Mouse (Mus musculus) urinary bladder, postnatal 10 days (tissue): ENCODE results near the gene Atp5mpl.

Experiments used
- DNase-seq: peaks from one replicate; pipeline ENCODE4 v3.0.0; 2022; ENCODE audit warnings: low spot score

Atp5mpl gene

DNA sequence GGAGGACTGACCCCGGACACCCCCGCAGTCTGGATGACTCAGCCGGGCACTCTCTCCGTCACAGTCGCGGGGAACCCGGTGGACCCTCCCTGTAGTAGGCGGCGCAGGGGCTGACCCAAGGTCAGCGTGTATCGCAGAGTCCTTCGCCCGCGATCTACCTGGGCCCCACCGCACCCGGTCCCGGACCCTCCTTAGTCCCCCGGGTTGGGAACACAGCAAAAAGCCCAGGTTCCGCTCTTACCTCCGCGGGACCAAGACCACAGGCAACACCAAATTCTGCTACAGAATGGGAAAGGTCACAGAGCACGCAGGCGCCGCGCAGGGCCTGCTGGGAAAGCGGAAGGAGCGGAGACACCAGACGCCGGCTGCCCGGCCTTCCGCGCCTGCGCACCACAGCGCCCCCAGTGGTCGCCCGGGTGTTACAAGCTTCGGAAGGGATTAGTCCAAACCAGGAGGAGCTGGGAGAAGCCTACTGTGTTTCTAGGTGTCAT lies at the start of gene Atp5mpl:
Atp5mpl (minus strand) TSS at position 295 of the 491 bp plus-strand sequence.
- peak; percentile 97 for DNase-seq

DNA sequence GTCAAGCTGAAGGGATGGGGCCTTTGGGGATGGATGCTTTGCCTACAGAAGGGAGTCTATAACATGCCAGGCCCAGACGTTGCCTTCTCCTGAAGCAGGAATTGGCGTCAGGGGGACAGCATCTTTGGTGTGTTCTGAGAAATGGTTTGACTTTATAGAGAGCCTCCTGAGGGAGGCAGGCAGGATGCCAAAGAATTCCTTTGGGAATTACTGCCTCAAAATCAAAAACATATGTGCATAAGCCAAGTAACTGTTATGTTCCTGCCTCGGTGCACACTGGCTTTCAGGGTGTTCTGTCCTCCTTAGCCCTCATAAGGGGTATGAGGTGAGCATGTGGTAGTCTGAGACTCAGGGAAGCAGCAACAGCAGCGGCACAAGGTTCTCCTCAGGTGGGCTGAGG lies 49.6 kb upstream of the Atp5mpl start:
- no peak for DNase-seq

DNA sequence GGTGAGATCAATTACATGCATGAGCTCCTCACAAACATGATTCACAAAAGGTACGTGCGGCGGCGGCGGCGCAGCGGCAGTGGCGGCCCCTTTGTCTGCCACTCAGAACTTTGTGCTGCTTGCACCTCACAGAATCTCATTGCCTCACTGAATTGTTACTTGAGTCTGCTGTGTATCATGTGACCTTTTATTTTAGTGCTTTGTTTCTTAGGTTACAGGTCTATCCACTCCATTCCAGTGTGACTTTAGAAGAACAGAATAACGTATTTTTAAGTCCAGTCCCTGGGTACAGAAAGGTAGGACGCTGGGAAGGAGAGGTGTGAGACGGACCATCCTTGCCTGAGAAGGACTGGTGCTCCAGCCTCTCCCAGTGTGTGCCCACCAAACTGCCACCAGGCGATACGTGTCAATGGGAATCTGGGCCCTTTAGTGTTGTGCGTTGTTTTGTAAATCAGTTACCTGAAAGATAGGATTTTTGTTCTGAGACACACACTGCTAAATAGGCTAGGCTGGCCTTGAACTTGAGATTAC lies 46.6 kb upstream of the Atp5mpl start:
- DNase-seq: no peak

DNA sequence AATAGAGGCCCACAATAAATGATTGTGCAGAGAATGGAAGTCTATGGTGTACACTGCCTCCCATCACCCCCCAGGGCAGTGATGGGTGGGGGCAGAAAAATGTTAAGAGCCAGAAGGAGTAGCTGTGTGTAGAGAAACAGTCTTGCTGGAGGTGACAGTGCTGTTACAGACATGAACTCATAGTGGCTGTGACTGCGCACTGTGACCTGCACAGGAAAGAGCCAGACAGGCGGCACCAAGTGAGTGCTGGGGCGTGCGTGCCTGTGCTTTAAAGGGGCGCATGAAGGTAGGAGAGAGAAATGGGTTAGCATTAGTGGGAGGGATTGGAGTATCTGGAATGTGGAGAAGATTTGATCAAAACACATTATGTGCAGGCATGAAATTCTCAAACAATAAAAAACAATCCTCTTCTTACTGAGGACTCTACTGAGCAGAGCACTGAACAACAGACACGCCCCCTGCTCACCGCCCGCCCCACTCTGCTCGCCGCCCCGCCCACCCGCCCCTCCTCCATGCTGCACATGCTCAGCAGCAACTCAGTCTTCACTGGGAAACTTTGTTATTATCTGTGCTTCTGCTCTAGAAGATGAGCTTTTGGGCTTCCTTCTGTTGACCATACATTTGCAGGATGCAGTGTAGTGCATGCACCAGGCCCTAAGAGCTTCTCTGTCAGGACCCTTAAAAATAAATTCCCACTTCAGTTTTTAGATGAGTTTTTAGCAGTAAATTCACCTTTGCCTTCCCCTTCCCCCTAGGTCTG lies 45.9 kb upstream of the Atp5mpl start:
- no peak for DNase-seq

DNA sequence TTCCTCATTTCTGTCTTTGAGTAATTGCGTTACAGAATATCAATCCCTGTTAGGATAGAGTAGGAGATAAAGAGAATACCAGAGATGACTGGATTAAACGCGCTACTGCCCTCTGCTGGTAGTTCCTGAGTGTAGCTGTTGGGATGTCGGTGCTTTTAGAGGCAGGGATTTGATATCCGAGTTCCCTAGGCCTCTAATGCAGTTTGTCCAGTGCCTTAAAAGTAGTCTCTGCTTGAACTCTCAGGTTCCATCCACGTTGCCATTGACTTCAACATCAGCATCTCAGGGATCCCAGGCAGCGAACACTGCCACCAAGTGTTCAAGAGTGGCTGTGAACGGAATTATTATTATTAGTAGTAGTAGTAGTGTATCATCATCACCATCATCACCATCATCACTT lies 34.4 kb upstream of the Atp5mpl start:
- DNase-seq: no peak

DNA sequence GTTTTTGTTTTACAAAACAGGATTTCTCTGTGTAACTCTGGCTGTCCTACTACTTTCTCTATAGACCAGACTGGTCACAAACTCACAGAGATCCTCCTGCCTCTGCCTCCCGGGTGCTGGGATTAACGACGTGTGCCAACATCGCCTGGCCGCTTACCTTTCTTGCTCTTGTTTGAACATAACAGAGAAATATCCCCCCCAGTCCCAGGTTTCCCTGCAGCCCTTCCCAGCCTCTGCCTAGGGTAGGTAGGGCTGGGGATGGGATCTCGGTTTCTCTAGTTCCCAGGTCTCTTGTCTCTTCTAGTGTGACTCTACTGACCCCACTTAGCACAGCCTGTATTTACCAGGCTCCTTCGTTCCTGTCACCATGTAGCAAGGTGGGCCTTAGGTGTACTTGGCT lies 33.0 kb upstream of the Atp5mpl start:
- no peak for DNase-seq

DNA sequence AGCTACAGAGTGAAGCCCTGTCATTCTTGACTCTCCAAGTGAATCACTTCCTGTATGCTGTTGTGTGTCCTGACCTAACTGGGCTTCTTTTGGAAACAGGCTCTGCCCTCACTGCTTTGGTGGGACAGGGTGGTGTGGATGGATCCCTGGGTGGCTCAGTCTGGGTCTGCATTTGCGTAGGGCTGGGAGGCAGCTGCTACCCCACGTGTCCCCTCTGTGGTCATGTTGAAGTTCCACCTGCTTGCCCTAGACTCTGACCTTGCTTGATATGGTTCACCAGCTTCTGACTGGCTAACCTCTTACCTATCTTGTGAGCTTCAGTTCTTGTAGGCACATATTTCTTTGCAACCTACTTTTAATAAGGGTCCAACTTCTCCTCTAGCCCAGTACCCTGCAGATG lies 28.4 kb upstream of the Atp5mpl start:
- DNase-seq: no peak

DNA sequence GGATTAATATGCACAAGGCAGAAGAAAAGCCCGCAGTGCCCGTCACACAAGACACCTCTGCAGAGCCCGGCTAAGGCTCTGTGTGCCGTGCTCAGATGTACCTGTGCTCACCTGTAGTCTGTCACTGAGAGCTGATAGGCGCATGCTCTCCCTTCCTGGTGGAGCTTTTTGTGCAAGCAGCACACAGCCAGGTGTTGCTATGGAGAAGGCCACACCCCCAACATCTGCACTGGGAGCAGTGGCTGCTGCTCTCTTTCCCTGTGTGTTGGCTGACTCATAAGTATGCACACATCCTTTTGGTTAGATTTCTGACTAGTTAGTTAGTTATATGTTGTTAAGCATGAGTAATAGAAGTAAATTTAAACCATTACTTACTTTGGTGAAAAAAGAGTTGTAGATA lies 25.8 kb upstream of the Atp5mpl start:
- DNase-seq: no peak

DNA sequence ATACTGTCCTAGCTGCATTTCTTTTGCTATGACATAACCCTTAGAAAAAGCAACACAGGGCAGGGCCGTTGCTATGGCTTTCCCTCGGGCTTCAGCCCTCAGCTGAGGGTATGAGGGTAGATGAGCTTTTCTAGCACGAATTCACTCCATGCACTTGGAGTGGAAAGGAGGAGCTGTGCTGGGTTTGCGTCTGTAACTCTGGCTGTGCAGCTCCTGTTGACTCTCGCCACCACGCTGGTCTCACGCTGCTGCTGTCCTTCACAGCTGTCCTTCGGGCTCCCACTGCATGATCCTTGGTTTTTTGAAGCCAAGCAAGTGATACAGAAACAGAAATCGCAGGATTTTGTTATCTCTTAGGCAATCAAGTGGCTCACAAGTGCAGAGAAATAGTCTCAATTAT lies 20.0 kb upstream of the Atp5mpl start:
- DNase-seq: no peak

DNA sequence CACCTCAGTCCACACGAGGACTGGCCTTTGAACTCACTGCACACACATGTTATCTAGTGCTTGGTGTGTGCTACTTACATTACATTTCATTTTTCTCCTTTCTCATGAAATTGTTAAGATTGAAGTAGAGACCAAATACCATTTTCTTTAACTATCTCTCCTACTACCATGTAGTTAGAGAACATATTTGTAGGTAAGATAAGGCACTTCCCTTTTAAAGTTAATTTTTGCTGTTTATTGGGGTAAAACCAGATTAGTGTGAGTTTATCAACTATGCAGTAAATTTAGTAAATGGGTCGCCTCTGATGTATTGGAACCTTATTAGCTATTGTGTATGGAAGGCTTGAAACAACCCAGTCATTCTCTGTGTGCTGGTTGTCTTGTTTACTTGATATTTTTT lies 16.4 kb upstream of the Atp5mpl start:
- DNase-seq: no peak

DNA sequence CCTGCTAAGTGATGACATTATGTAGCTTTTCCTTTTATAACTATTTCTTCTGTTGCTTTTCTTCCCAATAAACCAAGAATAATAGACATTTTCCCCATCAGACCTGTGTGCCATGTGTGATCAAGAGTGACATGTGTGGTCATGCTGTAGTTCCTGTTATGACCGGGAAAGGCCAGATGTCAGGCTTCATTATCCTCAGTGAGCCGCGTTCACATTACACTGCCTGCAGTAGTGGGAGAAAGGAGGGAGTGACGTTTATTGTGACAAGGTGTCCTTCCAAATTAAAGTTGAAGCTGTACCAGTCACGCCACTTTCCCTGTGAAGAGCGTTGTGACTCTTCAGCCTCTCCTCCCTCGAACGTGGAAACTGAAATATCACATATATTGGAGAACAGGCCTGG lies 15.1 kb upstream of the Atp5mpl start:
- DNase-seq: no peak

DNA sequence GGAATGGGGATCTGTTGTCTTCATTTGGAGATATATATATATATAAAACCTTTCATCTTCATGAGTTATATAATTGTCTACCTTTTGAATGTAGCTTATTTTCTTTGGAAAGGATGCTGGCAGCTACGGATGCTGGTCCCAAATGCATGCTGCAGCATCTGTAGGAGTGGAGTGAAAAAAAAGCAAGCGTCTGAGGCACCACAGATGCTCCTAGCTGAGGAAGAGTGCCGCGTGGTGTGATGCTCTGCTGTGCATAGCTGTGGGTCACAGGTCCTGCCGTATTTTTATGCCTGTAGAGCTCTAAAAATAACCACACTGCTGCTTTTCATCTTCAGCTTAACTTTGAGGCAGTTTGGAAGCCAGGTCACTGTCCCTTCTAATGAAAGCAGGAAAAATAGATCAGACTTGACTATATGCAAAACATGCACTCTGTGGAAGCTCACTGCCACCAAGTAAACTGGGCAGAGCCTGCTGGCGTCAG lies 14.2 kb upstream of the Atp5mpl start, which contains the start of gene Rd3l:
Rd3l (minus strand) TSS at position 431 of the 481 bp plus-strand sequence.
- no peak for DNase-seq

DNA sequence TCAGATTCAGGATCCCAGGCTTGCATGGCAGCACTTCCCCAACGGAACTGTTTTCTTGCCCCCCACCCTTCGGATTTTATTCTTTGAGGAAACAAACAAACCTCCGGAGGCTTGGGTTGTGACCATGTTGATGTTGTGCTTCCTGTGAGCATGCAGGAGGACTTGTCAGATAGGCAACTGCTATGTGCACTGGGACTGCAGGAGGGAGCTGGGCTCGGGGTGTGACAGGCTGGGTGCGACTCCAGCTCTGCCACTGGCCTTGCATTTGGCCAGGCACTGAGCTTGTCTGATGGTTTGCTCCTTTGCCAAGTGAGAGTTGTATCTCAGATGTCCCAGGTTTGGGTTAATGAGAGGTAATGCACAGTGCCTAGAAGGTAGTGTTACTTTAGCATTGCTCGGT lies 11.5 kb upstream of the Atp5mpl start:
- no peak for DNase-seq

DNA sequence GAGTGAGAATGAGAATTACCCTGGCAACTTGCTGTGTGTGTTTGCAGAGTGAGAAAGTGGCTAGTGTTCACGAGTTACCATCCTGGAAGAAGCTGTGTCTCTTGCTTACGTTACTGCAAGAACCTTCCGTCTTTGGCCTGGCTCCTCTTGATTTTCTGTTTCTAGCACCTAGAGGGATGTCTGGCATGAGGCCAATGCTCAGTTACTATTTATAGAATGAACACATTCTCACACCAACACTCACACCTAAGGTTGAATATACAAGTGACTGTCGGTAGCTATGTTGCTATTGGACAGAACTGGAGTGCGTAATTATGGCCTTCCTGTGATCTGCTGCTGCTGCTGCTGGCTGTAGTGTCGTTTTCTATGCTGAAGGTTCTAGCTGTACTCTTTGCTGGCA lies 10.4 kb upstream of the Atp5mpl start:
- no peak for DNase-seq

DNA sequence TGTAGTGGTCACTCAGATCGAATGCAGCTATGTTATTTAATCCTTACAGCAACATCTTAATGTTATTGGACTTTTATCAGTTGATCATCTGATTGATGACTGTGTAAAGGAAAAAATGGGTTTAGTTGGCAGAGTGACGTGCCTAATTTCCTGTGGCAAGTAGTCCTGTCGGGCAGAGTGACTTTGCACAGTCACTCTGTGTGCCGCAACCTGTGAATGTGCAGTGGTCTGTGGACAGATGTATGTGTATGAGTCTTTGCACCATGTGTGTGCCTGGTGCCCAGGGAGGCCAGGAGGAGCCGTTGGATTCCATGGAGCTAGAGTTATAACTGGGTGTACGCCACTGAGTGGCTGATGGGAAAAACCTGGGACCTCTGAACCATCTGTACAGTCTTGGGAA lies 7.8 kb upstream of the Atp5mpl start:
- no peak for DNase-seq

DNA sequence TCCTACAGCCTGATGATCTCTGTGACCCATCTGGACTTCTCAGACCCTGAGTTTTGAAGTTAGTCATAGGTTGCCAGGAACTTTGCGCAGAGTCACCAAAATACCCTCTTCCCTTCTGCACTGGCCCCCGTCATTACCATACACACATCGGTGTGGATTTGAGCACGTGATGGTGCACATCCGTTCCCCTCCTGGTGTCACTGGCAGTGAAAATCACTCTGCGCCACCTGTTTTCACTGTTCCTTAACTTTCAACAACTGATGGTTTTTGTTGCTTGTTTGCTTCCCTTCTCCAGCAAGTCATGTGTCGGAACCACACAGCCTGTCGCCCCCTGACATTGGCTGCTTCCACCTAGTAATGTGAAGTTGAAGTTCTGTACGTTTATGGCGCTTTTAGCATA lies 5.7 kb upstream of the Atp5mpl start:
- no peak for DNase-seq

DNA sequence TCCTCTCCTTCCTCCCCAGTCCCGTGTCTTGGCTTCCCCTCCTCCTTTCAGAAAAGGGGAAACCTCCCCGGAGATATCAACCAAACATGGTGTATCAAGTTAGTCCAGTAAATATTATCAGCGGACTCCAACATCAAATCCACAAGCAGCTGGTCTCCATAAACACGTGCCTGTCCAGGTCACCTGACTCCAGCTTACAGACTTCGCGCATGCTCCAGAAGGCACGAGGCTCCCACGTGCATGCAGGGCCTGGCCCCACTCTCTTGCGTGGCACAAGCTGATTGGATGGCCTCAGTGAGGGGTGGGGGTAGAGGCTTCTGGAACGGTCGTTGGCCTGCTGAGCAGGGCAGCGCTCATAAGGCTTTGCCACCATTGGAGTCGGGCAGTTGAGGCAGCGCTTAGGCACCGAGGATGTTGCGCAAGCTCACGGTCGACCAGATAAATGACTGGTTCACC lies 4.5 kb upstream of the Atp5mpl start, which contains the start of gene Tdrd9:
Tdrd9 (plus strand) TSS at position 329 of the 456 bp plus-strand sequence.
- no peak for DNase-seq

DNA sequence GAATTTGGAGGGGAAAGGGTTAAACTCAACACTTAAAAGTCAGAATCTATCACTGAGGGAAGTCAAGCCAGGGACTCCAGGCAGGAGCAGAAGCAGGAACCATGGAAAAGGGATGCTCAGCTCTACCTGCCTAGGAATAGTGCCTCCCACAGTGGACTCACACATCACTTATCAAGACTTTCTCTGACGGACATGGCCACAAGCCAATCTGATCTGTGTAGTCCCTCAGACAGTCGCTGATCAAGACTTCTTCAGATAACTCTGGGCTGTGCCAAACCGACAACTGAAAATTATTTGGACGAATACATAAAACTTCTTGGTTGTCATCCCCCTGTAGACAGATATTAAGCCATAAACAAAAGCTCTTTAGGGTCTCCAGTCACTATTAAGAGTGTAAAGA lies 3.3 kb upstream of the Atp5mpl start:
- DNase-seq: no peak

DNA sequence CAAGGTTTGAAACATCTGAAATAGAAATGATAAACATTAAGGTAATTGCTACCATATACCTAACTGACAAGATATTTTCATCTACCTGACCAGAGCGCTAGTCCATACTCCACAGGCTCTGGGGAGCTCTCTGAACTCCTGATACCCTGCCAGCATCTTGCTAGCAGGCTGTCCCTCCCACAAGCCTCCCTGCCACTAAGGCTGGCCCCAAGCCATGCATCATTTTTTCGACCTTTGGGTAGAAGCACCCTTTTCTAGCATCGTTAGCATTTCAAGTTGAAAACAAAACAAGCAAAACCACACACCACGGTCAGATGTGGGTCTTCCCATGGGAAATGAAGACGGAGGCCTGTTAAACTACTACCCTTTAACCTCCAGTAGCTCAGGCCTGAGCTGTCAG lies 3.4 kb downstream of the Atp5mpl start:
- no peak for DNase-seq

DNA sequence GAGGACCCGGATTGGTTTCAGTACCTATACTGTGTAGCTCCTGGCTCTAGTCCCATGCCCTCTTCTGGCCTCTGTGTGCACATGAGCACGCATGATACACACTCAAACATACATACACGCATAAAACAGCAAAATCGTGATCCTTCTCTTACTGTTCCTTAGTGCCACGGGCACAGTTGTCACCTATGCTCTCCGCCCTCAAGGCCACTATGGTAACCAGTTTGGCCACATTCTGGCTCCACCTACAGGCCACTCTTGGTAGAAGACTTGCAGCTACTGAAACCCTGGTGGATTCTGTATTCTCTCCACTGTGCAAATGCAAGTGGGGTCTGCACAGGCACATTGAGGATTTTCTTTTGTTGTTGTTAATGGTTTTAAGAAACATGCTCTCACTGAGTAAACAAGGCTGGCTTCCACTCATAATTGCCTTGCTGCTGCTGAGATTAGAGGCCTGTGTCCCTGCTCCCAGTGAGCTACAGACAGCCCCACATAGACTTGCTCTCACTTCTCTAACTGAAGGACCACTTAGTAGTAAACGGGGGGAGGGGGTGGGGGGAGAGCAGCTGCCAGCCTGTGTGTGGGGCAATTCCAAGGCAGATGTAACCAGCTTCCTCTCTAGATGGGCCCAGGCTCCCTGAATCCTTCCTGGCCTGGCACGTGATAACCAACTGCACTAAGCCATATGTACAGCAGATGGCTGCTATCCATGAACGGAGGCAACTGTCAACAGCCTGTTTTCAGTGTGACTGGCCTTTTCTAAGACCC lies 8.5 kb downstream of the Atp5mpl start:
- DNase-seq: no peak

DNA sequence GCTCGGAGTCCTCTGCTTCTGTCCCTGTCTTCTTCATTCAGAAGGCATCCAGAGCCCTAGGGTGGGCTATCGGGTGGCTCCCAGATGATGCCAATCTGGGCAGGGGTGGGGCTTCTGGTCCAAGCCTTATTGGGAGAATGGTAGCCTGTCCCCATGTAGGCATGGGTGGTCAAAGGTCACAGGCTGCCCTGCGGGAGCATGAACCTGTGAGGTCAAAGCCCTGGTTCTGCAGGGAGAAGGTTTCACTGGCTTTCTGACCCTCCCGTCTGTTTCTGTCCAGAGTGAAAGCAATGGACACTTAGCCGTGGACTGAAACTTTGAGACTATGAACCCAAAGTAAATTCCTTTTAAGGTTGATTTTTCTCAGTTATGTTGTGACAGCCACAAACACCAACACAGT lies 10.6 kb downstream of the Atp5mpl start:
- DNase-seq: no peak

DNA sequence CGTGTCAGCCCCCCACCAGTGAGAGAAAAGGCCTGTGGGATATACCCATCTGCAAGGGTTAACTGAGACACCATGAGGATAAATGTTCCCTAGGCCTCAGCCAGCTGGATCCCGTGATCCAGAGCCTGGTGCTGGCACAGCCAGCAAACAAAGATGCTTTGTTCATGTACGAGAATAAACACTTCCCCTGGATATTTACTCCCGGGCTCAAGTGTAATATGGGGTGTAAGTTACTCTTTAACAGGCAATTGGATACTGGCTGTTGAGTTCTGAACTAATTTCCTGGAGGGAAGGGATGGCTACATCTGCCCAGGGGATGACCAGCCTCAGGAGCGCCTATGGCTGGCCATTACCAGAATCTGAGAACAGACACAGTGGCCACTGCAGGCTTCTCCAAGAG lies 15.1 kb downstream of the Atp5mpl start:
- DNase-seq: no peak

DNA sequence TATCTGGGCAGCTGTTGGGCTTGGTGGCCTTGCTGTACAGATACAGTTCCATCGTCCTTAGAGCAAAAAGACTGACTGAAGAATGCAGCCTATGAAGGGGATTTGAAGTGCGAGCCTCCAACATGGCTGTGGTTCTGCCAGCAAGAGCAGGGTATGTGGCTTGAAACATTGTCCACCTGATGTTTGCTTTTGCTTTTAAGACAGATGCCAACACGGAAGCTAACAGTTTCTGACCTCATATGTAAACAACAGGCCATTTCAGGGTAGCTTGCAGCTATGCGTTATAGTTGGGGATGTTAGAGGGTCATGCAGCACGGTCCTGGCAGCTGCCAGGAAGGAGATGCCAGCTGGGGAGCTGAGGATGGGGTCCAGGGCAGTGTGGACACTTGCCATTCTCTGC lies 16.3 kb downstream of the Atp5mpl start:
- DNase-seq: no peak
